Mouse (Mus musculus) midbrain, postnatal 0 days (tissue): Measurements from ENCODE around the gene Fmo5. TPM values are rescaled to one million over a fixed set of nuclear protein-coding genes. Genes with fewer than 3 reads are reported as not detected.

Experiments
- ATAC-seq: fragments of 200-750 bp; cut with Nextera tagmentation; 2 replicates; pipeline ENCODE4 v1.8.0; 2017; ENCODE audit warnings: moderate number of reproducible peaks, mild to moderate bottlenecking, moderate TSS enrichment, moderate library complexity; ENCODE audit not compliant: low FRiP score
- DNase-seq: peaks from one replicate; pipeline ENCODE4 v3.0.0-alpha.2; 2015; ENCODE audit warnings: low spot score
- H3K27ac ChIP-seq: fragments of 300-500 bp; sonication (generic); 2 replicates; pipeline ENCODE4 v1.5.1; 2014; ENCODE audit warnings: low read depth, mild to moderate bottlenecking, low read length, mixed read lengths
- H3K27me3 ChIP-seq: fragments of 300-500 bp; sonication (generic); 2 replicates; pipeline ENCODE4 v1.6.1; 2014; ENCODE audit warnings: low read length, control low read depth, mixed read lengths; ENCODE audit not compliant: insufficient read depth
- H3K36me3 ChIP-seq: fragments of 300-500 bp; sonication (generic); 2 replicates; pipeline ENCODE4 v1.6.1; 2014; ENCODE audit warnings: low read length, control low read depth, mixed read lengths; ENCODE audit not compliant: insufficient read depth
- H3K4me1 ChIP-seq: fragments of 300-500 bp; sonication (generic); 2 replicates; pipeline ENCODE4 v1.6.1; 2014; ENCODE audit warnings: mild to moderate bottlenecking, control low read depth, antibody characterized with exemption, low read length, mixed read lengths; ENCODE audit not compliant: insufficient read depth
- H3K4me2 ChIP-seq: fragments of 300-500 bp; sonication (generic); 2 replicates; pipeline ENCODE4 v1.6.1; 2014; ENCODE audit warnings: low read depth, mild to moderate bottlenecking, low read length, mixed read lengths; ENCODE audit not compliant: poor library complexity, severe bottlenecking
- H3K4me3 ChIP-seq: fragments of 300-500 bp; sonication (generic); 2 replicates; pipeline ENCODE4 v1.5.1; 2014; ENCODE audit warnings: low read depth, mild to moderate bottlenecking, low read length, moderate library complexity
- H3K9ac ChIP-seq: fragments of 300-500 bp; sonication (generic); replicated peaks from 2 replicates; pipeline ENCODE4 v1.6.1; 2014; ENCODE audit warnings: mild to moderate bottlenecking, low read length, moderate library complexity, mixed read lengths; ENCODE audit not compliant: poor library complexity, severe bottlenecking
- H3K9me3 ChIP-seq: fragments of 300-500 bp; sonication (generic); 2 replicates; pipeline ENCODE4 v1.6.1; 2016; ENCODE audit warnings: low read length, control low read depth
- CTCF ChIP-seq: IDR thresholded peaks from 2 replicates; pipeline ENCODE4 v1.5.1; 2016; ENCODE audit warnings: antibody characterized with exemption, mild to moderate bottlenecking
- whole genome bisulfite sequencing: fragments of 180-500 bp; shearing (Covaris S2); extraction: QIAGEN DNeasy Blood & Tissue Kit; methylation state at CpG from one replicate; pipeline ENCODE4 v1.1.7; 2014; 5-methylcytosine and 5-hydroxymethylcytosine counted together
- polyA plus RNA-seq: library from polyadenylated mRNA; unstranded; fragments of >200 nt; fragmentation: Nextera tagmentation; extraction: Ambion mirVana; gene quantifications from 2 replicates; pipeline ENCODE4 v1.2.1, GENCODE M21; 2015
- total RNA-seq: library from RNA; depleted of rRNA; stranded (reverse); fragments of >200 nt; gene quantifications from 2 replicates; pipeline ENCODE4 v1.2.3, GENCODE M21; 2014

The Fmo5 gene
- total and polyA plus RNA-seq, 2 experiments from 2014 or later, result 0.38 to 0.60 TPM

DNA sequence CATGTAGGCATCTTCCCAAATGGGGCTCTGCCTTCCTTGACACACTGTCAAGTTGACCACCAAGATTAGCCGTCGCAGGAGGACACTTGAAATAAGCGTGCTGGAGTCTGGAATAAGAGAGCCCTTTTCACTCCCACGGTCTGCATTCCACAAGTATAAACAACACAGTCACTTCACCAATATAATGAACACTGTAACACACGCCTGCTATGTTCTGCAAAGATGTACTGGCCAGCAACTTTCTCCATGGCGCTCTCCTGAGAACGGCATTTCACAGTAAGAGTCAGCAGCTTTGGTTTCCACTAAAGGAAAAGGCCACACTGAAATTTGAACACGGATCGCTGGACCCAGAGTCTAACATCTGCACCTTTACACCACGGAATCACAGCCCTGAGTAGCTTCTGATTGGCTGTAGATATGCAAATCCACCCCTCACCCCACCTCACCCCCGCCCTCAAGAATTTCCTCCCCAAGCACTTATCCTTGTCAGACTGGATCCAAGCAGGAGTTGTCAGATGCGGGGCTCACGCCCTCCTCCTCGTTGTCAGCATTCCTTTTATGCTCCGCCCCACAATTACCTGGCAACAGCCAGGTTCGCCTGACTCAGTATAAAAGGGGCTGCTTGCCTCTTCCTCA lies 55.1 kb downstream of the Fmo5 start:
- TF ChIP-seq CTCF, result no peak
- Histone ChIP-seq H3K4me3 (no peak overlapping the region), H3K27me3 (no peaks in the 10 kb centered on the region), H3K9ac (no peak overlapping the region), H3K9me3 (no peaks in the 10 kb centered on the region), H3K36me3 (no peaks in the 10 kb centered on the region), H3K4me1 (peaks cover 9% of the 10 kb centered on the region; the same call in 1 of the 2 replicates), H3K4me2 (peak overlapping the region; percentile 12), H3K27ac (no peak overlapping the region)
- ATAC-seq (no peak), DNase-seq (peak; percentile 2)
- WGBS, result 9% methylated on average over 16 of the region's 16 CpGs

DNA sequence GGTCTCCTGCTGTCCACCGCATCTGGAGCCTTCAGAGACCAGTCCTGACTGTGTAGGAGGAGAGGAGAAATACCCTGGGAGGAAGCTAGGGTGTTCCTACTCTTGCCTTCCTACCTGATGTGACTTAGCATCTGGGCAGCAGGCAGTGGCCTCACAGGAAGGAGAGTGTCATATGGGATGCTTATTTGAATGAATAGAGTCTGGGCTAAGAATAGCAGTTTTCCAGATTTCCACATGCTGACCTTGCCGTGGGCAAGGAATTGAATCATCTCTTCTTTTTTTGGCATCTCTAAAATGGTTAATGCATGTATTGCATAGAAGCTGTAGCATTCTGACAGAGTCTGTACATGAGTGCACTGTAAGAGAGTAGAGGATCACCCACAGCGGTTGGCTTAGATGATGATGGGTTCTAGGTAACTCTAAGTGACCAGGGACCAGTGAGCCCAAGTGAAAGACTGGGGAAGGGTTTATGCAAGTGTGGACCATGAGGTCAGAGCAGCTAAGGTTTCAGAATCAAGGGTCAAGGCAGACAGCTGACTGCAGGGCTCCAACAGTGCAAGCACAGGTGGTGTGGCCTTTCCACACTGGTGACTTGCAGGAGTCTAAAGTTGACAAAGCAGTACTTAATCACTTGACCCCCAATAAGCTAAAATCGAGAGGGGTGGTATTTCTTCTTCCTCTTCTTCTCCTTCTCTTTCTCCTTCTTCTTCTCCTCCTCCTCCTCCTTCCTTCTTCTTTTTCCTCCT lies 57.9 kb downstream of the Fmo5 start:
- H3K27me3 ChIP-seq, result no peaks in the 10 kb centered on the region
- whole genome bisulfite sequencing, result 89% methylated on average over 4 of the region's 4 CpGs
- ATAC-seq (no peak), DNase-seq (no peak)
- no peak overlapping the region for H3K9ac ChIP-seq
- H3K4me3 ChIP-seq, result no peak overlapping the region
- no peak overlapping the region for H3K27ac ChIP-seq
- no peak for TF ChIP-seq CTCF
- no peaks in the 10 kb centered on the region for H3K9me3 ChIP-seq
- peaks cover 9% of the 10 kb centered on the region; the same call in 1 of the 2 replicates for H3K4me1 ChIP-seq
- peaks cover 21% of the 10 kb centered on the region for H3K36me3 ChIP-seq
- H3K4me2 ChIP-seq, result no peak overlapping the region

DNA sequence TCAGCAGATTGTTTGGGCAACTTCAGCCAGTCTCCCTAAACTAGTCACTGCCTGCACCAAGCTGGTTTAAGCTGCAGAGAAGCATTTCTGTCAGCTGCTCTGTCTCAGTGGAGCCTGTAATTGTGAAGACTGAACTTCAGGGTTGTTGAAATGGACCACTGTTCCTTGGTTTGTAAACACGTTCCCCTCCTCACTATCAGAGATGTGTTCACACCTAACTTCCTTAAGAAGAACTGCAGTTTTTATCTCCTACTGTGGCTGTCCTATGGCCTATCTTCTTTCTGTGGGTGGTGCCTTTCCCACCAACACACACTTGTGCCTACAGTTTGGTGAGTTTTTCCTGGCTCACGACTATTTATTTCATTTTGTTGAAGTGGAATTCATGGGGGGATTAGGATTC lies 60.7 kb downstream of the Fmo5 start:
- Histone ChIP-seq H3K27me3 (no peaks in the 10 kb centered on the region), H3K9me3 (no peaks in the 10 kb centered on the region), H3K9ac (no peak overlapping the region), H3K4me2 (no peak overlapping the region), H3K36me3 (peaks cover 46% of the 10 kb centered on the region), H3K4me3 (no peak overlapping the region), H3K4me1 (no peaks in the 10 kb centered on the region), H3K27ac (no peak overlapping the region)
- 80% methylated on average over 2 of the region's 2 CpGs for WGBS
- ATAC-seq (no peak), DNase-seq (no peak)
- TF ChIP-seq CTCF, result no peak

DNA sequence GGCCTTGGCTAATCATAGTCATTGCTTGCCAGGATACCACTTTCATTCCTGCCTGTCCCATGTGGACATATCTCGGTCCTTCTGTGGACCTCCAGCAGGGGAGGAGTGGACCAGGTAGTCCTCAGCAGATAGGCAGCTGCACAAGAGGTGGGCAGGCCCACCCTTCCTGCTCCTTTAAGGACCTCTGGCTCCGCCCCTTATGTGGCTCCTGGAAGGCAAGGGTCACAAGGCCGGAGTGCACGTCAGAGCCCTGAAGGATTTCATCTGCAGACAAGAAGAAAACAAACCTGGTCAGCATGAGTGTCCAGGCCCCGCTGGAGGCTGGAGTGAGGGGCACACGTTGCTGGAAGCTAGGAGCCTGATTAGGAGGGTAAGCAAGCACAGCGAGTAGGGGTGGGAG lies 62.0 kb downstream of the Fmo5 start:
- 0 out of 2 replicates have a peak, but pooled peaks have one; percentile 27 for ATAC-seq

DNA sequence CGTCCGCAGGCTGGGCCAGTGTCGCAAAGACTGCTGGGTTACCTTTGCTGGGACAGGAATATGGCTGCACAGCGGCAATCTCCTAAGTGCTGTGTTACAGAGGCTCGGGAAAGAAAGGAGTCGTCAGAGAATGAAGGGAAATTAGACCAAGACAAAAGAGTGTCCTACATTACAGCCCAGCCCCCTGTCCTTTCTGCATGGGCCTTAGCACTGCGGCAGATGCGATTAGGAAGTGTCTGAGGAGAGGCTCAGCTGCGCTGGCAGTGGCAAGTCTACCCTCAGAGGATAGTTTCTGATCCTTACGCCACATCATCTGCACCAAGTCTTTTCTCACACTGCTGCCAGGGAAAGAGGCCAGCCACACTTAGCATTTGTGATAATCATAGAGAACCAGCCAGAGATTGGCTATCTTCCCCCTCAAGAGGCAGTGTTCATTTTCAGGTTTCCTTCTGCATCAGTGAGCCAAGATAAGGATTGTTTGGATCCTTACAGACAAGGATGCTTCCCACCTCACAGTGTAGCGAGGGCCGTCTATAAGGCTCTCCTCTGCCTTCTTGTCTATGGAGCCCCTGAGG lies 62.9 kb downstream of the Fmo5 start:
- no peak overlapping the region for H3K9ac ChIP-seq
- H3K9me3 ChIP-seq, result no peaks in the 10 kb centered on the region
- H3K4me1 ChIP-seq, result no peaks in the 10 kb centered on the region
- no peak overlapping the region for H3K27ac ChIP-seq
- no peak overlapping the region for H3K4me2 ChIP-seq
- peak; percentile 31 for DNase-seq
- H3K4me3 ChIP-seq, result no peak overlapping the region
- WGBS, result 66% methylated on average over 12 of the region's 12 CpGs
- ATAC-seq, result no peak
- H3K27me3 ChIP-seq, result no peaks in the 10 kb centered on the region
- no peak for TF ChIP-seq CTCF
- peaks cover 65% of the 10 kb centered on the region for H3K36me3 ChIP-seq

More for the DNA sequence above, 62.0 kb downstream of the Fmo5 start:
- 67% methylated on average over 7 of the region's 7 CpGs for WGBS
- Histone ChIP-seq H3K27ac (no peak overlapping the region), H3K36me3 (peaks cover 57% of the 10 kb centered on the region), H3K4me3 (no peak overlapping the region), H3K4me2 (no peak overlapping the region), H3K9me3 (no peaks in the 10 kb centered on the region), H3K4me1 (no peaks in the 10 kb centered on the region), H3K27me3 (no peaks in the 10 kb centered on the region), H3K9ac (no peak overlapping the region)
- no peak for TF ChIP-seq CTCF
- no peak for DNase-seq

DNA sequence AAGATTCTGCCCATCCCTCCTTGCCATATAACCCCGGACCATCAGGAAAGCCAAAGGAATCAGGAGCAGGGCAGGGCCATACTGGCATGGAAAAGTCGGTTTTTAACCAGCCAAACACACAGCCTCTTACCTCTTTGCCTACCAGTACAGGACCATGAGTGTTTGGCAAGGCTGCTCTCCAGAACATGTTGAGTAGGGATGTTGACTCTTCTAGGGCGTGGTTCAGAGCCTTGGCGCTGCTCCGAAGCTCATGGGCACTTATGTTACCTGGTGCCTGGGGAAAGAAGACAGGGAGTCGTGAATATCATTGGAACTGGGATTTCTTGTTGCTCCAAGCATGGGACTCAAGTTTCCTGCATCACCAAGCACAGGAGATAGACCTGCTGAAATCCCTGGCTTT lies 65.2 kb downstream of the Fmo5 start:
- H3K4me1 ChIP-seq, result no peaks in the 10 kb centered on the region
- no peaks in the 10 kb centered on the region for H3K27me3 ChIP-seq
- no peak overlapping the region for H3K4me2 ChIP-seq
- H3K4me3 ChIP-seq, result no peak overlapping the region
- ATAC-seq (no peak), DNase-seq (no peak)
- no peak overlapping the region for H3K27ac ChIP-seq
- H3K9ac ChIP-seq, result no peak overlapping the region
- 85% methylated on average over 6 of the region's 6 CpGs for WGBS
- no peaks in the 10 kb centered on the region for H3K9me3 ChIP-seq
- H3K36me3 ChIP-seq, result peaks cover 82% of the 10 kb centered on the region
- no peak for TF ChIP-seq CTCF
